Comparison of ENCODE assay signal across 8 mouse cellular contexts in genomic region chr15:88752403-88752733, GRCm38 (mm10). TPM values are rescaled to one million over a fixed set of nuclear protein-coding genes. Genes with fewer than 3 reads are reported as not detected.
A peak's percentile ranks its signal among the peaks of the same experiment; 100 is the strongest.
DNase-seq lines count a peak whose midpoint lies in the region; ATAC-seq and TF ChIP-seq lines count a peak whose summit lies in the region.

No protein-coding gene starts in this region.

- TF ChIP-seq EP300 in heart, adult 2 months (IDR thresholded peaks at IDR 0.05; ENCODE audit: insufficient read depth, low read depth, low read length): no peak
- TF ChIP-seq EP300 in stomach, postnatal 0 days (optimal IDR thresholded peaks at IDR 0.05): no peak

- no peak for DNase-seq in heart, adult 2 months
- no peak for DNase-seq in heart, adult 11 months
- DNase-seq in thymus, adult 2 months: no peak
- no peak for DNase-seq in thymus, postnatal 14 days
- no peak for DNase-seq in liver, embryonic 11.5 days (ENCODE audit: low spot score)
- DNase-seq in stomach, postnatal 0 days (ENCODE audit: low spot score): no peak
- DNase-seq in spleen, adult 12 weeks (ENCODE audit: low spot score): no peak
- DNase-seq in thymus, adult 18-20 months: no peak

- H3K9ac ChIP-seq in heart, adult 2 months (ENCODE audit: low read depth, low read length): peak overlapping the region; percentile 85
- peak overlapping the region; percentile 96 for H3K9ac ChIP-seq in liver, embryonic 11.5 days (ENCODE audit: low read depth, low read length)
- peak overlapping the region; percentile 71 for H3K9ac ChIP-seq in stomach, postnatal 0 days (ENCODE audit: low read length)

- no peak for TF ChIP-seq POLR2A in heart, adult 2 months (IDR thresholded peaks at IDR 0.05; ENCODE audit: insufficient read depth, low read depth, low read length)
- TF ChIP-seq POLR2A in thymus, adult 2 months (IDR thresholded peaks at IDR 0.05; ENCODE audit: control insufficient read depth, extremely low read depth, insufficient read depth, low read length, poor library complexity): no peak

- H3K4me2 ChIP-seq in liver, embryonic 11.5 days: peak overlapping the region; percentile 77
- H3K4me2 ChIP-seq in stomach, postnatal 0 days (replicated peaks; ENCODE audit: low read depth): peak overlapping the region; percentile 79

- WGBS in heart, adult 2 months: under 1% methylated on average over 8 of the region's 8 CpGs
- under 1% methylated on average over 8 of the region's 8 CpGs for WGBS in thymus, adult 2 months
- 1% methylated on average over 8 of the region's 8 CpGs for WGBS in liver, embryonic 11.5 days
- under 1% methylated on average over 8 of the region's 8 CpGs for WGBS in stomach, postnatal 0 days

- no peak for TF ChIP-seq CTCF in heart, adult 2 months (IDR thresholded peaks at IDR 0.05)
- no peak for TF ChIP-seq CTCF in thymus, adult 2 months (IDR thresholded peaks at IDR 0.05; ENCODE audit: borderline replicate concordance, control insufficient read depth, extremely low read depth, insufficient read depth, low read length, poor library complexity)
- TF ChIP-seq CTCF in stomach, postnatal 0 days (IDR thresholded peaks at IDR 0.05; ENCODE audit: low read depth): no peak

- no peaks in the 10 kb centered on the region for H3K79me2 ChIP-seq in heart, adult 2 months (replicated peaks; ENCODE audit: control insufficient read depth, insufficient read depth, low read length)

- no peaks in the 10 kb centered on the region for H3K9me3 ChIP-seq in liver, embryonic 11.5 days (ENCODE audit: control insufficient read depth, low read length)
- H3K9me3 ChIP-seq in stomach, postnatal 0 days (ENCODE audit: control insufficient read depth, low read length): no peaks in the 10 kb centered on the region

- H3K27ac ChIP-seq in heart, adult 2 months: peak overlapping the region; percentile 74
- peak overlapping the region; percentile 43 for H3K27ac ChIP-seq in thymus, adult 2 months (ENCODE audit: control insufficient read depth, insufficient read depth, low read length)
- peak overlapping the region; percentile 93 for H3K27ac ChIP-seq in liver, embryonic 11.5 days (ENCODE audit: low read depth, low read length)
- peak overlapping the region; percentile 90 for H3K27ac ChIP-seq in stomach, postnatal 0 days (replicated peaks)

- H3K27me3 ChIP-seq in heart, adult 2 months (ENCODE audit: control insufficient read depth, insufficient read depth, low read length): no peaks in the 10 kb centered on the region
- H3K27me3 ChIP-seq in thymus, adult 2 months (ENCODE audit: control insufficient read depth, insufficient read depth, low read length): no peaks in the 10 kb centered on the region
- no peaks in the 10 kb centered on the region for H3K27me3 ChIP-seq in liver, embryonic 11.5 days (replicated peaks; ENCODE audit: control insufficient read depth, insufficient read depth, low read length)
- H3K27me3 ChIP-seq in stomach, postnatal 0 days (ENCODE audit: control insufficient read depth, insufficient read depth, low read length): no peaks in the 10 kb centered on the region

- H3K36me3 ChIP-seq in heart, adult 2 months (ENCODE audit: control insufficient read depth, insufficient read depth, low read length): no peaks in the 10 kb centered on the region
- H3K36me3 ChIP-seq in thymus, adult 2 months (ENCODE audit: control insufficient read depth, insufficient read depth, low read length): peaks cover 4% of the 10 kb centered on the region; the same call in 1 of the 2 replicates
- peaks cover 9% of the 10 kb centered on the region for H3K36me3 ChIP-seq in liver, embryonic 11.5 days (ENCODE audit: control insufficient read depth, insufficient read depth, low read length)
- H3K36me3 ChIP-seq in stomach, postnatal 0 days (ENCODE audit: control insufficient read depth, insufficient read depth, low read length): no peaks in the 10 kb centered on the region

- H3K4me3 ChIP-seq in heart, adult 2 months: peak overlapping the region; percentile 52
- peak overlapping the region; percentile 62 for H3K4me3 ChIP-seq in thymus, adult 2 months (ENCODE audit: control insufficient read depth, insufficient read depth, low read length)
- H3K4me3 ChIP-seq in liver, embryonic 11.5 days (ENCODE audit: low read depth, low read length): peak overlapping the region; percentile 94
- H3K4me3 ChIP-seq in stomach, postnatal 0 days (ENCODE audit: low read depth, low read length): peak overlapping the region; percentile 82

- H3K4me1 ChIP-seq in heart, adult 2 months (ENCODE audit: control insufficient read depth, insufficient read depth, low read length): peaks cover 3% of the 10 kb centered on the region
- peaks cover 21% of the 10 kb centered on the region for H3K4me1 ChIP-seq in thymus, adult 2 months (replicated peaks; ENCODE audit: control insufficient read depth, insufficient read depth, low read length)
- H3K4me1 ChIP-seq in liver, embryonic 11.5 days (replicated peaks; ENCODE audit: control insufficient read depth, insufficient read depth, low read length): peaks cover 20% of the 10 kb centered on the region
- H3K4me1 ChIP-seq in stomach, postnatal 0 days (replicated peaks; ENCODE audit: control insufficient read depth, insufficient read depth): no peaks in the 10 kb centered on the region

- no peak for ATAC-seq in liver, embryonic 11.5 days (replicated peaks; ENCODE audit: low FRiP score)
- no peak for ATAC-seq in stomach, postnatal 0 days (ENCODE audit: low FRiP score, low TSS enrichment)

- intact Hi-C loops in heart, adult 2 months (cut with DNase I): loop anchor here (5.0 kb wide), 1 partner anchor 65 kb away; the partner anchor contains the start of genes Alg12 and Creld2

RNA-seq across cellular contexts. Expression of gene Zbed4, which starts 0.9 kb away (rescaled TPM):
- total RNA-seq in heart, adult 2 months (2021): 1 to 10 TPM; 8.2 to 9.1 TPM
- 3.3 and 6.0 TPM in 2 replicates for polyA plus RNA-seq in heart, adult 2 months (2012; rRNA removed)
- 36.6 and 41.3 TPM in 2 replicates for polyA plus RNA-seq in thymus, adult 2 months (2012; rRNA removed)
- 26.4 and 31.9 TPM in 2 replicates for polyA plus RNA-seq in liver, embryonic 11.5 days (2014; fragmentation: Nextera tagmentation; extraction: Ambion mirVana)
- polyA plus RNA-seq in stomach, postnatal 0 days (2015; fragmentation: Nextera tagmentation; extraction: Ambion mirVana): 3.7 and 3.9 TPM in 2 replicates

RNA-seq across cellular contexts. Expression of gene Brd1, which starts 18.3 kb away (rescaled TPM):
- total RNA-seq in heart, adult 2 months (2021): 10 to 100 TPM; 28.7 to 31.0 TPM
- polyA plus RNA-seq in heart, adult 2 months (2012; rRNA removed): 7.7 and 9.1 TPM in 2 replicates
- 35.8 and 38.4 TPM in 2 replicates for polyA plus RNA-seq in thymus, adult 2 months (2012; rRNA removed)
- polyA plus RNA-seq in liver, embryonic 11.5 days (2014; fragmentation: Nextera tagmentation; extraction: Ambion mirVana): 13.4 and 15.9 TPM in 2 replicates
- polyA plus RNA-seq in stomach, postnatal 0 days (2015; fragmentation: Nextera tagmentation; extraction: Ambion mirVana): 10.4 and 10.8 TPM in 2 replicates

Comparison
In these comparisons a context has a peak if more than half of its experiments do, and no peak if none do; other contexts are left out.
1. H3K27ac ChIP-seq: peak in every context shown above with its lines; median percentile 93 in liver, embryonic 11.5 days; 90 in stomach, postnatal 0 days; 74 in heart, adult 2 months; 43 in thymus, adult 2 months.